Mouse (Mus musculus): ENCODE measurements around the gene Pakap. TPM values are rescaled to one million over a fixed set of nuclear protein-coding genes. Genes with fewer than 3 reads are reported as not detected.
A peak's percentile ranks its signal among the peaks of the same experiment; 100 is the strongest.

Pakap gene
- polyA plus RNA-seq, 1 experiment, result 1.9 TPM

GRCm38 (mm10) chr4:57574646-57575045, 6.7 kb downstream of the Pakap start:
- DNase-seq (ENCODE audit: low read depth), result no peak
- TF ChIP-seq POLR2A (IDR thresholded peaks at IDR 0.05; ENCODE audit: borderline replicate concordance, extremely low read depth, insufficient read depth, insufficient read length, poor library complexity, severe bottlenecking) (no peak), CTCF (IDR thresholded peaks at IDR 0.05; ENCODE audit: borderline replicate concordance, extremely low read depth, insufficient read depth, insufficient read length) (no peak)

- TF ChIP-seq CTCF (IDR thresholded peaks at IDR 0.05; ENCODE audit: borderline replicate concordance, extremely low read depth, insufficient read depth, insufficient read length) (no peak), POLR2A (IDR thresholded peaks at IDR 0.05; ENCODE audit: borderline replicate concordance, extremely low read depth, insufficient read depth, insufficient read length, poor library complexity, severe bottlenecking) (no peak)
These were observed 7.7 kb downstream of the Pakap start for GRCm38 (mm10) chr4:57575686-57576085.

GRCm38 (mm10) chr4:57576095-57576494, 8.1 kb downstream of the Pakap start:
- TF ChIP-seq POLR2A (IDR thresholded peaks at IDR 0.05; ENCODE audit: borderline replicate concordance, extremely low read depth, insufficient read depth, insufficient read length, poor library complexity, severe bottlenecking) (no peak), CTCF (IDR thresholded peaks at IDR 0.05; ENCODE audit: borderline replicate concordance, extremely low read depth, insufficient read depth, insufficient read length) (no peak)
- no peak for DNase-seq (ENCODE audit: low read depth)

More at GRCm38 (mm10) chr4:57575686-57576085, 7.7 kb downstream of the Pakap start:
- DNase-seq (ENCODE audit: low read depth), result no peak

- TF ChIP-seq CTCF (IDR thresholded peaks at IDR 0.05; ENCODE audit: borderline replicate concordance, extremely low read depth, insufficient read depth, insufficient read length), result no peak
- TF ChIP-seq POLR2A (IDR thresholded peaks at IDR 0.05; ENCODE audit: borderline replicate concordance, extremely low read depth, insufficient read depth, insufficient read length, poor library complexity, severe bottlenecking), result no peak
- DNase-seq (ENCODE audit: low read depth), result no peak
These were observed 11.7 kb downstream of the Pakap start for GRCm38 (mm10) chr4:57579683-57580082.

- TF ChIP-seq CTCF (IDR thresholded peaks at IDR 0.05; ENCODE audit: borderline replicate concordance, extremely low read depth, insufficient read depth, insufficient read length) (no peak), POLR2A (IDR thresholded peaks at IDR 0.05; ENCODE audit: borderline replicate concordance, extremely low read depth, insufficient read depth, insufficient read length, poor library complexity, severe bottlenecking) (no peak)
- no peak for DNase-seq (ENCODE audit: low read depth)
These were observed 17.4 kb downstream of the Pakap start for GRCm38 (mm10) chr4:57585281-57585800.

GRCm38 (mm10) chr4:57586933-57587658, 19.1 kb downstream of the Pakap start:
- no peak for DNase-seq (ENCODE audit: low read depth)
- no peak for TF ChIP-seq CTCF (IDR thresholded peaks at IDR 0.05; ENCODE audit: borderline replicate concordance, extremely low read depth, insufficient read depth, insufficient read length)
- no peak for TF ChIP-seq POLR2A (IDR thresholded peaks at IDR 0.05; ENCODE audit: borderline replicate concordance, extremely low read depth, insufficient read depth, insufficient read length, poor library complexity, severe bottlenecking)

- no peak for DNase-seq (ENCODE audit: low read depth)
- TF ChIP-seq CTCF (IDR thresholded peaks at IDR 0.05; ENCODE audit: borderline replicate concordance, extremely low read depth, insufficient read depth, insufficient read length) (no peak), POLR2A (IDR thresholded peaks at IDR 0.05; ENCODE audit: borderline replicate concordance, extremely low read depth, insufficient read depth, insufficient read length, poor library complexity, severe bottlenecking) (no peak)
These were observed 20.4 kb downstream of the Pakap start for GRCm38 (mm10) chr4:57588356-57588755.

GRCm38 (mm10) chr4:57592751-57593150, 24.8 kb downstream of the Pakap start:
- TF ChIP-seq CTCF (IDR thresholded peaks at IDR 0.05; ENCODE audit: borderline replicate concordance, extremely low read depth, insufficient read depth, insufficient read length), result no peak
- TF ChIP-seq POLR2A (IDR thresholded peaks at IDR 0.05; ENCODE audit: borderline replicate concordance, extremely low read depth, insufficient read depth, insufficient read length, poor library complexity, severe bottlenecking), result no peak

GRCm38 (mm10) chr4:57599946-57600345, 32.0 kb downstream of the Pakap start:
- no peak for DNase-seq (ENCODE audit: low read depth)
- TF ChIP-seq POLR2A (IDR thresholded peaks at IDR 0.05; ENCODE audit: borderline replicate concordance, extremely low read depth, insufficient read depth, insufficient read length, poor library complexity, severe bottlenecking), result no peak
- no peak for TF ChIP-seq CTCF (IDR thresholded peaks at IDR 0.05; ENCODE audit: borderline replicate concordance, extremely low read depth, insufficient read depth, insufficient read length)

More at GRCm38 (mm10) chr4:57592751-57593150, 24.8 kb downstream of the Pakap start:
- DNase-seq (ENCODE audit: low read depth), result no peak

- peak; percentile 17 for DNase-seq (ENCODE audit: low read depth)
- TF ChIP-seq CTCF (IDR thresholded peaks at IDR 0.05; ENCODE audit: borderline replicate concordance, extremely low read depth, insufficient read depth, insufficient read length) (no peak), POLR2A (IDR thresholded peaks at IDR 0.05; ENCODE audit: borderline replicate concordance, extremely low read depth, insufficient read depth, insufficient read length, poor library complexity, severe bottlenecking) (no peak)
These were observed 32.9 kb downstream of the Pakap start for GRCm38 (mm10) chr4:57600685-57601457.

GRCm38 (mm10) chr4:57601458-57601835, 33.5 kb downstream of the Pakap start:
- no peak for DNase-seq (ENCODE audit: low read depth)
- TF ChIP-seq POLR2A (IDR thresholded peaks at IDR 0.05; ENCODE audit: borderline replicate concordance, extremely low read depth, insufficient read depth, insufficient read length, poor library complexity, severe bottlenecking), result no peak
- TF ChIP-seq CTCF (IDR thresholded peaks at IDR 0.05; ENCODE audit: borderline replicate concordance, extremely low read depth, insufficient read depth, insufficient read length), result no peak
